Mouse (Mus musculus) small intestine, adult 2 months (tissue): Measurements from ENCODE around the gene Vmn1r9. TPM values are rescaled to one million over a fixed set of nuclear protein-coding genes. Genes with fewer than 3 reads are reported as not detected.
"Not testable (repeated sequence)": the region's sequence is repeated elsewhere in the genome, so short reads cannot be mapped to it uniquely, and the experiment has no call there.

ENCODE experiments used
- H3K27ac ChIP-seq: fragments of 200-500 bp; 2 replicates; pipeline ENCODE4 v1.5.1; 2012; ENCODE audit warnings: low read depth, low read length, control low read depth, inconsistent platforms; ENCODE audit not compliant: insufficient read depth
- H3K27me3 ChIP-seq: fragments of 200-500 bp; 2 replicates; pipeline ENCODE4 v1.6.1; 2012; ENCODE audit warnings: mild to moderate bottlenecking, moderate library complexity, low read length, inconsistent platforms; ENCODE audit not compliant: control insufficient read depth, insufficient read depth
- H3K36me3 ChIP-seq: fragments of 200-500 bp; 2 replicates; pipeline ENCODE4 v1.6.1; 2012; ENCODE audit warnings: mild to moderate bottlenecking, low read length, control low read depth, inconsistent platforms; ENCODE audit not compliant: control insufficient read depth, insufficient read depth
- H3K4me1 ChIP-seq: fragments of 200-500 bp; 2 replicates; pipeline ENCODE4 v1.6.1; 2012; ENCODE audit warnings: low read length, inconsistent platforms, mixed read lengths; ENCODE audit not compliant: control insufficient read depth, insufficient read depth, insufficient read length
- H3K4me3 ChIP-seq: fragments of 200-500 bp; 2 replicates; pipeline ENCODE4 v1.5.1; 2012; ENCODE audit warnings: low read depth, mild to moderate bottlenecking, control low read depth, inconsistent platforms, low read length, moderate library complexity
- CTCF ChIP-seq: fragments of 200-500 bp; IDR thresholded peaks from 2 replicates; pipeline ENCODE4 v1.5.1; 2012; ENCODE audit warnings: low read depth, mild to moderate bottlenecking, control low read depth, inconsistent platforms, low read length, moderate library complexity, mixed read lengths; ENCODE audit not compliant: insufficient replicate concordance, insufficient read length; ENCODE audit errors: extremely low read depth
- POLR2A ChIP-seq: fragments of 200-500 bp; IDR thresholded peaks from 2 replicates; pipeline ENCODE4 v1.6.1; 2012; ENCODE audit warnings: low read depth, mild to moderate bottlenecking, control low read depth, inconsistent platforms, low read length, moderate library complexity
- WGBS: fragments of 180-500 bp; shearing (Covaris S2); methylation state at CpG from one replicate; pipeline ENCODE4 v1.1.7; 2018; 5-methylcytosine and 5-hydroxymethylcytosine counted together
- polyA plus RNA-seq: library from polyadenylated mRNA; depleted of rRNA; stranded (reverse); fragments of >200 nt; gene quantifications from 2 replicates; pipeline ENCODE4 v1.2.3, GENCODE M21; 2012; rRNA removed

Vmn1r9 gene
- not detected in 2 replicates for polyA plus RNA-seq

- Histone ChIP-seq H3K27ac (no peak within 1 kb of the TSS), H3K4me1 (no peaks in the 10 kb centered on the region), H3K36me3 (no peaks in the 10 kb centered on the region), H3K27me3 (no peaks in the 10 kb centered on the region), H3K4me3 (no peak within 1 kb of the TSS)
- WGBS: 84% methylated on average over 2 of the region's 2 CpGs
- TF ChIP-seq POLR2A (no peak), CTCF (no peak)
Observed at GRCm38 (mm10) chr6:57066487-57066886, at the start of gene Vmn1r9. Vmn1r9 (plus strand) TSS chr6:57066787.

- WGBS: 87% methylated on average over 2 of the region's 2 CpGs
- H3K36me3 ChIP-seq, H3K4me3 ChIP-seq, H3K27ac ChIP-seq, H3K27me3 ChIP-seq, H3K4me1 ChIP-seq: not testable (repeated sequence)
Observed at GRCm38 (mm10) chr6:57025224-57025623, 41.4 kb upstream of the Vmn1r9 start, which contains the start of gene Vmn1r7. Vmn1r7 (minus strand) TSS chr6:57025324.

- H3K4me3 ChIP-seq: no peak within 1 kb of the TSS
Observed at GRCm38 (mm10) chr6:57031984-57032383, 34.6 kb upstream of the Vmn1r9 start, which contains the start of gene Vmn1r8. Vmn1r8 (plus strand) TSS chr6:57032284.

GRCm38 (mm10) chr6:57034674-57035073, 31.9 kb upstream of the Vmn1r9 start:
- Histone ChIP-seq H3K27me3 (no peaks in the 10 kb centered on the region), H3K4me1 (no peaks in the 10 kb centered on the region), H3K36me3 (no peaks in the 10 kb centered on the region), H3K4me3 (no peak overlapping the region), H3K27ac (no peak overlapping the region)
- no peak for TF ChIP-seq POLR2A
- TF ChIP-seq CTCF: no peak
- WGBS: 83% methylated on average over 2 of the region's 2 CpGs

More at GRCm38 (mm10) chr6:57031984-57032383, 34.6 kb upstream of the Vmn1r9 start, which contains the start of gene Vmn1r8:
- Histone ChIP-seq H3K27ac (no peak within 1 kb of the TSS), H3K4me1 (no peaks in the 10 kb centered on the region), H3K36me3 (no peaks in the 10 kb centered on the region), H3K27me3 (no peaks in the 10 kb centered on the region)
- TF ChIP-seq POLR2A (no peak), CTCF (no peak)

- Histone ChIP-seq H3K36me3 (no peaks in the 10 kb centered on the region), H3K27ac (no peak overlapping the region), H3K27me3 (no peaks in the 10 kb centered on the region), H3K4me1 (no peaks in the 10 kb centered on the region), H3K4me3 (no peak overlapping the region)
- no peak for TF ChIP-seq CTCF
- TF ChIP-seq POLR2A: no peak
Observed at GRCm38 (mm10) chr6:57063730-57064129, 2.9 kb upstream of the Vmn1r9 start.

GRCm38 (mm10) chr6:57106358-57106757, 39.8 kb downstream of the Vmn1r9 start:
- 53% methylated on average over 1 of the region's 1 CpGs for WGBS
- no peak for TF ChIP-seq POLR2A
- TF ChIP-seq CTCF: no peak
- Histone ChIP-seq H3K27me3 (no peaks in the 10 kb centered on the region), H3K4me1 (no peaks in the 10 kb centered on the region), H3K27ac (no peak overlapping the region), H3K36me3 (no peaks in the 10 kb centered on the region), H3K4me3 (no peak overlapping the region)

GRCm38 (mm10) chr6:57109154-57109553, 42.6 kb downstream of the Vmn1r9 start, which contains the start of gene Vmn1r10:
Vmn1r10 (plus strand) TSS chr6:57109454.
- WGBS: 81% methylated on average over 3 of the region's 3 CpGs
- Histone ChIP-seq H3K4me1 (no peaks in the 10 kb centered on the region), H3K27ac (no peak within 1 kb of the TSS), H3K4me3 (no peak within 1 kb of the TSS), H3K36me3 (no peaks in the 10 kb centered on the region), H3K27me3 (no peaks in the 10 kb centered on the region)
- TF ChIP-seq CTCF: no peak
- TF ChIP-seq POLR2A: no peak

Other genes with a start within 250 kb of the Vmn1r9 start
- gene Fkbp9, start 234.7 kb upstream of the Vmn1r9 start, polyA plus RNA-seq: 6.2 and 9.4 TPM in 2 replicates
- 2.3 and 3.6 TPM in 2 replicates for gene Nt5c3, start 142.9 kb upstream of the Vmn1r9 start, polyA plus RNA-seq
- not detected in 2 replicates for gene Vmn1r4, start 142.8 kb upstream of the Vmn1r9 start, polyA plus RNA-seq
- gene Vmn1r5, start 96.5 kb upstream of the Vmn1r9 start, polyA plus RNA-seq: not detected in 2 replicates
- not detected in 2 replicates for gene Vmn1r6, start 69.5 kb upstream of the Vmn1r9 start, polyA plus RNA-seq
- gene Vmn1r7, start 41.5 kb upstream of the Vmn1r9 start, polyA plus RNA-seq: not detected in 2 replicates
- not detected in 2 replicates for gene Vmn1r8, start 34.5 kb upstream of the Vmn1r9 start, polyA plus RNA-seq
- gene Vmn1r10, start 42.7 kb downstream of the Vmn1r9 start, polyA plus RNA-seq: not detected in 2 replicates
- not detected in 2 replicates for gene Vmn1r11, start 66.7 kb downstream of the Vmn1r9 start, polyA plus RNA-seq
- not detected in 2 replicates for gene Vmn1r12, start 90.1 kb downstream of the Vmn1r9 start, polyA plus RNA-seq
- gene Vmn1r13, start 136.5 kb downstream of the Vmn1r9 start, polyA plus RNA-seq: not detected in 2 replicates
- gene Vmn1r14, start 164.9 kb downstream of the Vmn1r9 start, polyA plus RNA-seq: not detected in 2 replicates
- not detected in 2 replicates for gene Vmn1r15, start 191.2 kb downstream of the Vmn1r9 start, polyA plus RNA-seq